Mouse (Mus musculus): ENCODE results near the gene Ccdc33. TPM values are rescaled to one million over a fixed set of nuclear protein-coding genes. Genes with fewer than 3 reads are reported as not detected.

The Ccdc33 gene
- total RNA-seq, 1 experiment from 2014 or later: not detected

DNA sequence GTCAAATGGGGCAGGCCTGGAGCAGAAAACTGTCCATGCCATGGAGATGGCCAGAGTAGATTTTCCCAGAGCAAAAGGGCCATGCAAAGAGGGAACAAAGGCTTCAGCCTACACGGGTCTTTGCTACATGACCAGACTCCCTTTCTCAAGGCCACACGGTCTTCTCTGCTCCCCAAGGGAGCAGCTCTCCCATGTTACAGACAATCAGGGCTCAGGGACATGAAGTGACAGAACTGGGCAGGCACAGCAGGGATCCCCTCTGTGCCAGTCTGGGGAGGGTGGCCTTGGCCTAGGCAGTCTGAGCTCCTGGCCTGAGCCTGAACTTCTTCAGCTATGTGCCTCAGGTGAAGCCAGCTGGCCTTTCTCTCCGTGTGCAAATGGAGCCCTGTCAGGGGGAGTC is 65.1 kb downstream of the Ccdc33 start:
- ATAC-seq (replicated peaks; ENCODE audit: low read depth, poor library complexity, severe bottlenecking): no peak

DNA sequence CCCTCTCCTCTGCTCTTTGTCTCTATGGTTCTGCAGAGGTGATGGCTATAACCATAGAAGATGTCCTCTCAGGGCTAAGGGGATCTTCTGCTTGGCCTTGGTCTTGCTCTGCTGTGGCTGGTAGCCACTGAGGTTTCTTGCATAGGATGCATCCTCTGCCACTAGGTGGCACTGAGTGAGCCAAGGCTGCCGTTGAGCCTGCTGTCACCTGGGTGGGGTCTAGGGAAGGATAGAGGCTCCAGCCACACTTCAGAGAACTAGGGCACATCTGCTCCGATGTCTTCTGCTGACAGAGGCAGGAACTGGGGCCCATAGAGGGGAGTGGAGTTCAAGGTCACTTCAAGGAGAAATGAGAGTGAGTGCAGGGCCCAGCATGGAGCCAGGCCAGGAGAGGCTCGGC is 65.5 kb downstream of the Ccdc33 start:
- peak; percentile 87 for ATAC-seq (replicated peaks; ENCODE audit: low read depth, poor library complexity, severe bottlenecking)

DNA sequence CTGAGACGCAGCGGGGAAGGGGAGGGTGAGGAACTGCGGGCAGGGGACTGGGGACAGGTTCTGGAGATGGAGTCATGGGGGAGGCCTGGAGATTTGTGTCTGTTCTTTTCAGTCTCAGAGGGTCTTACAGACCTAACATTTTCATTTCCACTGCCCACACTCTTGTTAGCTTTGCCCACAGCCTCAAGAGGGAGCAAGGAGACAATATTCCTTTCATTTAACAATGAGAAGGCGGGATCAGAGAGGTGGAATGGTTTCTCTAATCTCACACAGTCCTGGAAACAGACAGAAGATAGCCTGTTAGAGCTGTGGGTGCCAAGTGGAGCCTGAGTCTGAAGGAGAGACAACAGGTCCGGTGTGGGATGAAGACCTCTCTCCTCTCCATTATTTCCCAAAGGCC is 66.7 kb downstream of the Ccdc33 start:
- ATAC-seq (replicated peaks; ENCODE audit: low read depth, poor library complexity, severe bottlenecking): no peak

DNA sequence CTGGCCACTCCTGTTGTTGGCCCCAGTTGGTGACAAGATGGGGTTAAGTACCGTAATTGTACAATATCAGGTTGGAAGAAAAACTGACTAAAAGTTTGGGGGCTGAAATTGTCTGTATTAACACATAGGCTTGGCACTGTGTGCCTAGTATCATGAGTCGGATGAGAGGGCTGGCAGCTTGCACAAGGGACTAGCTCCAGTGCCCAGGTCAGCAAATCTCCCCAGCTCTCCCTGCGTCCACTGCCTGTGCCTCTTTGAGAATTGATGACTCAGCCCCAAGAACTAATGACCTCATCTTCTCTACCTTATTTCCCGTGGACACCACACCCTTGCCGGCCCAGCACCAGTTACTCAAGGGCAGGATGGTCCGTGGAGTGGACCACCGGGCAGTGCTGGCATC is 68.8 kb downstream of the Ccdc33 start:
- no peak for ATAC-seq (replicated peaks; ENCODE audit: low read depth, poor library complexity, severe bottlenecking)

DNA sequence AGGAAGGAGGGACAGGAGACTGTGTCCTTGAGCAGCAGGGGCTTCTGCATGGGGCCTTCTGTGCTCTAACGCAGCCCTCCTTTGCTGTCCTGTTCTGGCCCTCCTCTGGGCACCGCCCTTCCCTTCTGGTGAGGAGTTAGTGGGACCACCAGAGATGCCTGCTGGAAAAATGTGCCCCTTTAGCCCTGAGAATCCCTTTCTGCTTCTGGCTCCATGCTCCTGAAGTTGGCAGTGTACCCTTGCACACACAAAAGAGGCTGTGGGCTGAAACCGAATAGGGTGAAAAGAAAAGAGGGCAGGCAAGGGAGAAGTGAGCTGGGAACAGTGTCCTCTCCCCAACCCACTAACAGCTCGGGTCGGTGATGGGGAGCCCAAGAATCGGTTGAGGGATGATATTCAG is 69.4 kb downstream of the Ccdc33 start:
- ATAC-seq (replicated peaks; ENCODE audit: low read depth, poor library complexity, severe bottlenecking): no peak

DNA sequence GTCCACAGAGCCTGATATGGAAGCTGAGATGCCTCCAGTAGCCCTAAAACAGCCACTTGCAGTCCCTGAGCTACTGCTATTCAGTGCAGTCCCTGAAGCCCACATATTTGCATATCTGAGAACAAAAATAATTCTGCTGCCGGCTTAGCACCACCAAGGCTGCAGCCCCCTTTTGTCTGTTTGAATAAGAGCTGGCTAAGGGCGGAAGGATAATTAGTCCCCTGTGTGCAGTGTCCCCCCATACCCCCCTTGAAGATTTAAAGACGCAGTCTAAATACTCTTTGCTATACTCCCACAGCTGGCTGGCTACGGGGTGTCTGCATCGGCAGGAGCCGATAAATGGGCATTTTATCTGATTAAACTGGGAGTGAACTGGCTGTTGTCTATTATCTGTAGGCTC is 70.0 kb downstream of the Ccdc33 start:
- no peak for ATAC-seq (replicated peaks; ENCODE audit: low read depth, poor library complexity, severe bottlenecking)

DNA sequence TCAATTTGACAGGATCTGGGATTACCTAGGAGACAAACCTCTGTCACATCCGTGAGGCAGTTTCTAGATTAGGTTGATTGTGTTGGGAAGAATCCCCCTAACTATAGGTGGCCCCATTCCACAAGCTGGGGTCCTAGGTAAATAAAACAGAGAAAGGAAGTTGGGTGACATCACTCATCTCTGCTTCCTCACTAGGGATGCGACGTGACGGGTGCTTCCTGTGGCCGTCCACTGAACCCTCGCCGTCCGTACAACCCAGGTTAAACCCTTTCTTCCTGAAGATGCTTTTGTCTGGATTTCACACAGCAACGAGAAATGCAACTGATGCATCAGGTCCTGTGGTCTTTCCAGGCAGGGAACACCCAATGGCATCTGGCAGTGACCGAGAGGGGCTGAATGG is 71.6 kb downstream of the Ccdc33 start:
- ATAC-seq (replicated peaks; ENCODE audit: low read depth, poor library complexity, severe bottlenecking): no peak

DNA sequence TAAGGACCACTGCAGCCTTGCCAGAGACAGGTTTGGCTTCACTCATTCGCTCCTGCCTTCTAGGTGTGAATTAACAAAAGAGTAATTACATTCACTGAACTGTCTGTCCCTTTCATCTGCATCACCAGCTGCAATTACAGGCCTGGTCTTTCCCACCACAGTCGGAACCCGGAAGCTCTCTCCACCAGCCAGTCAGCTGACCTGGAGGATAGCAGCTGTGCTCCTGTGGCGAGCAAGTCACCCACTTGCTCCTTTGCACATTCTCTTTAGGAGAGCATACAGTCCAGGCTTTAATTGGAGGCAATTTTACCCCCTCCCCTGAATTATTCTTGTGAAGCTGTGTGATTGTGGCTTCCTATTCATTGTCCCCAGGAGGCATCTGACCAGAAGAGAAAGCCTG is 73.0 kb downstream of the Ccdc33 start:
- ATAC-seq (replicated peaks; ENCODE audit: low read depth, poor library complexity, severe bottlenecking): 0 out of 2 replicates have a peak, but pooled peaks have one; percentile 25

DNA sequence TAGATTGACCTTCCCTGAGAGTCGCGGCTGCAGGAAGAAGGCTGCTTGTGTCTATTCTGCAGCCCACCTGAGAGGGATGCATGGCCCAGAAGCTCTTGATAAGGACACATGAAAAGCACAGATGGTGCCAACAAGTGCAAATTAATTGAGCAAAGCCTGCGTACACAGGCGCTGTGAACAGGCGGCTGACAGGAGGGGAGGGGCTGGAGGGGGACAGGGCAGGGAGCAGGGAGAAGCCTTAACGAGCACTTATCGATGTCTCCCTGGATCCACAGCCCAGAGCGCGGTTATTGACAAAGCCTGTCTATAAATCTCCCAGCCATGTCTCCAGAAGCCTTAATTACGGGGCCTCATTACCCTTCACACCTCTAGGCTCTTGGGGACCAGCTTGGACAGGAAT is 73.8 kb downstream of the Ccdc33 start:
- ATAC-seq (replicated peaks; ENCODE audit: low read depth, poor library complexity, severe bottlenecking): no peak

DNA sequence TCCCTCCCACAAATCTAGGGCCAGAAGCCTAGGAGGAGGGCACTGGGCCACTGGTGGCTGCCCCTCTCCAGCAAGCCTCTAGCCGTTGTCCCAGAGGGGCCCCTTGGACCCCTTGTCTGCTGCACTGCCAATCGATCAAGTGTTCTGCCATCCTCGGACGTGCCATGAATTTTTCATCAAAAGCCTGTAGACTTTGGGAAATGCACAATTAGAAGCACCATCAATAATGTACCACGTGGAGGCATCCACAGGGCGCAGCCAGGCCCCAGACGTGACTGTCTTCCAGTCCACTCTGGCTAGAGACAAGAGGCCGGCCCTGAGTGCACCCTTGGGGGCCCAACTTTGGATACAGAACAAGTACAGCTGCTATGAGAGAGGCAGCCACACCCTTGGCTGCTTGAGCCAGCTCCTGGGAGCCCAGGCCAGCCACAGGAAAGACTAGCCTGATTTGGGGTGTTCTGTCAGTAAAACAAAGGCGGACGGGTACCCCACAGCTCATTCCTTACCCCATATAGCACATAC is 75.1 kb downstream of the Ccdc33 start:
- no peak for ATAC-seq (replicated peaks; ENCODE audit: low read depth, poor library complexity, severe bottlenecking)

DNA sequence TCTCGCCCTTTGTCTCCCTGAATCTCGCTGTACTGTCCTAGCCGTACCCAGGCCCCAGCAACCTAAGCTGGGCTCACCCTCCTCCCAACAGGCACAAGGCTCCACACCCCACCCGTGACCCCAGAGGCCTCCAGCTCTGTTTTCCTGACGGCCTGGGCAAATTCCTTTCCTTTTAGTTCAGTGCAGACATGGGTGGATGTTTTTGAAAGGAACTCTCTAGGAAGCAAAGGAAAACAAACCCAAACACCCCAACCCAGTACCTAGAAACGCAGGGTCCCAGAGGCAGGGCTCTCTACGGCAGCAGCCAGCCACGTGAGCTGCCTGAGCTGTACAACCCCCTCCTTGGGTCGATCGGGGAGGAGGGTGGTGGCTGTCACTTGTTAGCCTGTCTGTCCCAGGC is 76.2 kb downstream of the Ccdc33 start:
- no peak for ATAC-seq (replicated peaks; ENCODE audit: low read depth, poor library complexity, severe bottlenecking)

DNA sequence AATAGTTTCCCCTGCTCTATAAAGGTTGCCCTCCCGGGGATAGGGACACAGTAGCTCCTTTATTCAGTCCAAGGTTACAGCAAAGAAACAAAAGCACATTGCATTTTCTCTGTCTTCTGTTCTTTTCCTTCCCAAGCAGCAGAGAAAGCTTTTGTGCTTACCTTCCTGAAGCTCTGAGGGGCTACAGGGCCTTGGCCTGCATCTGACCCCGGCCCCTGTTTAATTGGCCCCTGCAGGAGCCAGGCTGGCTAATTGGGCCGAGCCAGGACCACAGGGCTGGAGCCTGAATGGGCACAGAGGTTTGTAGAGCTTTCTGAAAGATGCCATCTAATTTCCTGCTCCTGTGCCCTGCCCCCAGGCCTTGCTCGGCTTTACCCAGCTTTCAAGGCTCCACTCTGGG is 77.6 kb downstream of the Ccdc33 start:
- no peak for ATAC-seq (replicated peaks; ENCODE audit: low read depth, poor library complexity, severe bottlenecking)

DNA sequence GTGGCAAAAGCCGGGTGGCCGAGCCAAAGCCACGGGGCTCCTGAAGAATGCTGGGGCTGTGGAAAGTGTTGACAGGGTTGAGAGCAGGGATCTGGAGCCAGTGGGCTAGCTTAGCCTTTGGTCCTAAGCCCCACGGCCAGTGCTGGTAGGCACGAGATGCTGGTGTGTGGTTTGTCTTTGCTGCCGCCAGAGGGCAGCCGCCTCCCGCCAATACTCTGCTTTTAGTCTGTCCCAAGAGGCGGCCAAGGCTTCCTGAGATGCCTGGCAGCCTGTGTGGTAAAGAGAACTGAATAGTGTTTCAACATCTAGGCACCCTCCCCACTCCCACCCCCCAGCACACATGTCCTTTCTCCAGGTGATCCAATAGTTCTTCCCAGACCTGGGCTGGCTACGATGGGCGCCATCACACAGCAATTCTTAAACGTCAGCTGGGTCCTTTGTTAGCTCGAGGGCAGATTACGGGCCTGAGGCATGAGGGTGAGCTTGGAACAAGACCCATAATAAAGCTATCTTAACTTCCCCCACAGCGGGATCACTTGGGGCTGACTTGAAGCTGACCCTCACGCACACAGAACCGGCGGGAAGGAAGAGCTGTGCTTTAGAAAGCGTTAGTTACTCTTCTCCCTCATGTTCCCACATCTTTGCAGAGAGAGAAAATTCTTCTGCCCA is 80.0 kb downstream of the Ccdc33 start:
- peak; percentile 84 for ATAC-seq (replicated peaks; ENCODE audit: low read depth, poor library complexity, severe bottlenecking)

DNA sequence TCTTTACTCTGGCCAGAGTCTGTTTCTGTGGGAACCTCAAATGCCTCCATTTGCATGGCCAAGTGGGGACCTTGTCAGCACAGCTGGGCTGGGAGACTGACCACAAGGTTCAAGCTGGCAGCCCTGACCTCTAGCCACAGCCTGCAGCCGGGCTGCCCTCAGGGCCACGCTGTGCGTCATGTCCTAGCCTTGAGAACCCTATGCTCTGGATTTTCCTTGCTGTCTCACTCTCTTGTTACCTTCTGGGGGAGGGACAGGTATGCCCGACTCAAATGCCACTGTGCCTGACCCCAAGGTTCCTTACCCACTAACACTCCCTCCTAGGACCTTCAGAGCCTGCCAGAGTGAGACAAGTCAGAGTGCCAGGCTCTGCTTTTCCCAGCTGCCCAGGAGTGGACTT is 81.7 kb downstream of the Ccdc33 start:
- no peak for ATAC-seq (replicated peaks; ENCODE audit: low read depth, poor library complexity, severe bottlenecking)

DNA sequence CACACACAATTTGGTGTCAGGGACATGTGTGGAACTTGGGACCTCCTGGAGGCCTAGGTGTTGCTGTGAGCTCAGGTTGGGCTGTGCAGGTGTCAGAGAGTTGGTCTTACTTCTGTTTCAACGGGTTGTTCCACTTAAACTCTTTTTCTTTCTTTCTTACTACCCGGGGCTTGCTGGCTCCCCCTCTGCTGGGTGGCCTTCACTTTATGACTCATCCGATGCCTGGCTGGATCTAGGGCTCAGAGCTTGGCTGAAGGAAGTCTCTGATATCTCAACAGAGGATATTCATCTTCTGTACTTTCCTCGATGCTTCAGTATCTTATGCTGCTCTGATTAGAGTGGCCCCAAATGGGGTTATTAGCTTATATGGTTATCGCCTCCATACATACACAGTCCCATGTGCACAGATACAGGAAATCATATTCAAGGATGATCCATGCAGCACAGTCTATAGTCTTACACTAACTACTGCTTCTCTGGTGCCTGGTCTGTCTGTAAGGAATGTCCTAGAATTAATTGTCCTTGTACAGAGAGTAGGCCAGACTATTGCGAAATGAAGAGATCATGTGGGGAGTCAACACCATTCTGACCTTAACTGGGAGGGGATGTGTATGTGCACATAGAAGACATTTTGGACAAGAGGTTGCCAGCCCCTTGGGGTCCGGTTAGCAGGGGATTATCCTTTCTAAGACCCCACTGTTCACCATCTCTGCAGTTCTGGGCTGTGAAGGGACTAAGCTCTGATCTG is 82.5 kb downstream of the Ccdc33 start:
- ATAC-seq (replicated peaks; ENCODE audit: low read depth, poor library complexity, severe bottlenecking): no peak

DNA sequence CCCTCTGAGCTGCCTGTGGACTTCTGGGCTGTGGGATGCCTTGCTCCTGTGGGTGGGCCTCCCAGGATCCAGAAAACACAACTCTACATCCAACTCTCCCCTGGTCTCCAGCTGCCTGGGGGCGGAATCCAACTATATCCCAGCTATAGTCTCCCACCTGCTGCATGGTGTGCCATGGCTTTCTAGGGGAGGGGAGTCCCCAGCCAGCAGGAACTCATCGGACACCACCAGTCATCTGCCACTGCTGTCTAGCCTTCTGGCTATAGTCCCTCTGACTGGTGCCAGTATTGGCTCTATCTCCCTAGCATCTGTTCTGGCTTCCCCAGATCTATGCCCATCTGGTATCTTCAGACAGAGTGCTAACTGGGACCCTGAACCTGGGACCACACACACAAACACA is 83.1 kb downstream of the Ccdc33 start:
- no peak for ATAC-seq (replicated peaks; ENCODE audit: low read depth, poor library complexity, severe bottlenecking)

DNA sequence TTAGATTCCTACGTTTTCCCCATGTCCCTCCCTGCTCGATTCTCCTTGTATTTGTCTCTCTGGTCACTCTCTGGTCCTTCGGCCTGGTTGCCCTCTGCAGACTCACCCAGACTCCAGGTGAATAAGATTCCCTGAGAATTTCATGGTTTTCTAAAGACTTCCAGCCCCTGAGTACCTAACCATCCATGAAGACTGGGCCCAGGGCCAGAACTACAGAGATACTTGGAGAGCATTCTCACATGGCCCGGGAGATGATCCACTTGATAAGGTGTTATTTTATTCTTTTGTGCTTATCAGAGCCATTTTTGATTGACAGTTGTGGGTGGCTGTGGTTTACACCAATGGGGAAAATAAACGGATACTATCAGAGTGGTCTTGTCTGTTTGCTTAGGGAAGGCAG is 86.7 kb downstream of the Ccdc33 start:
- ATAC-seq (replicated peaks; ENCODE audit: low read depth, poor library complexity, severe bottlenecking): no peak

DNA sequence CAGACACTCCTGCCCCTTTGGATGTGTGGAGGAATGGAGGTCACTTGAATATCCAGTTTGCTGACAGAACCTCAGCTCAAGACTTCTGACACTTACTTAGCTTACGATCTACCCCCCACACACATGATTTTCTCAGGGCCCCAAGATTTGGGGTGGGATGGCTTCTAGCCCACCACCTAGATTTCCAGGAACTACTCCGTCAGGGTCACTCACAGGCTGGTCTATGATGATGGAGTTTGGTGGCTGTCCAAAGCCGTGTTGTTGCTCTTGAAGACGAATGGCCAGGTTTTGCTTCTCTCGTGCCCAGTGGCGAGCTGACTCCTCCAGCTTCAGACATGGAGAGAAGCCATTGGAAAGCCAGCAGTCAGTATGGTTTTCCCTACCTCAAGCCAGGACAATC is 89.0 kb downstream of the Ccdc33 start:
- ATAC-seq (replicated peaks; ENCODE audit: low read depth, poor library complexity, severe bottlenecking): no peak

DNA sequence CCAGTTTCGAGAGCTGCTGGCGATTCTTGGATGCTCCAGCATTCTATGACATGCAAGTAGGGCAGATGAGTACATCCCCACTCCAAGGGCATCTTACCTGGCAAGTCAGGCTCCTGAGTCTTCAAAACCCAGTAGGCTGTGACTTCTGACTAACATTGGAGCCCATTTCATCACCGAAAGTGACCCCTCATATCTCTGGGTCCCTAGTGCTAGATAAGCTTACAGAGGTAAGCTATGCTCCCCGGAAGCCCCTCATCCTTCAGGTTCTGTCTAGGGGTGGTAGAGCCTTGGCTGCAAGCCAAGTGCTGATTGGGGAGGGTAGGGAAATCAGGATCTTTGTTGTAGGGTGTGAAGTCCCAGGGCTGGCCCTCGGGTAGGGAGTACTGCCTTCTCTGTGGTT is 89.8 kb downstream of the Ccdc33 start:
- ATAC-seq (replicated peaks; ENCODE audit: low read depth, poor library complexity, severe bottlenecking): no peak

DNA sequence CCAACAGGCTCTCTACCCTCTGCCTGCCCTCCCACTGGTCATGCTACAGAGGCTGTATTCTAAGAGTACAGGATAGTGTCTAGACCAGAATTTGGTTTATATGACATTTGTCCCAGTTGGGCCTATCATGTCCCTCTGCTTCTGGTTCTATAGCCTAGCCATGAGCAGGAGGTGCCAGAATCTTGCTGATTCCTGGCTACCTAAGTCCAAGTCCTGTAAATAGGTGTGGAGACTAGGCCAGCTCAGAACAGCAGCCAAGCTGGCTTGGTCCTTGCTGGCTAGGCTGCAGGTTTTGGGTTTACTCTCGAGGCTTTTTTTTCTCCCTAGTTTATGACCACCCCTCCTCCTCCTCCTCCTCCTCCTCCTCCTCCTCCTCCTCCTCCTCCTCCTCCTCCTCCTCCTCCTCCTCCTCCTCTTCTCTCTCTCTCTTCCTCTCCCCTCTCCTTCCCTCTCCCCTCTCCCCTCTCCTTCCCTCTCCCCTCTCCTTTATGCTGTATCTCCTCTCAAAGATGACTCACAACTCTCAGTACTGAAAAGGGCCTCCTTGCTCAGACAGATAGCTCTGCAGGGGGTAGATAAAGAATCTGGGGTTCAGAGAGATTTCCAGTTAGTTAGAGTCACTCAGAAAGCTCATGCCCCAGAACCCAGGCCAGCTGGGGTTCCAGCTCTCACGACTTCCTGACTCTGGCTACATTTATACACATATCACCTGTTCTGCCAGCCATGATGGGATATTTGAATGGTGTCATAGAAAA is 91.0 kb downstream of the Ccdc33 start:
- no peak for ATAC-seq (replicated peaks; ENCODE audit: low read depth, poor library complexity, severe bottlenecking)

DNA sequence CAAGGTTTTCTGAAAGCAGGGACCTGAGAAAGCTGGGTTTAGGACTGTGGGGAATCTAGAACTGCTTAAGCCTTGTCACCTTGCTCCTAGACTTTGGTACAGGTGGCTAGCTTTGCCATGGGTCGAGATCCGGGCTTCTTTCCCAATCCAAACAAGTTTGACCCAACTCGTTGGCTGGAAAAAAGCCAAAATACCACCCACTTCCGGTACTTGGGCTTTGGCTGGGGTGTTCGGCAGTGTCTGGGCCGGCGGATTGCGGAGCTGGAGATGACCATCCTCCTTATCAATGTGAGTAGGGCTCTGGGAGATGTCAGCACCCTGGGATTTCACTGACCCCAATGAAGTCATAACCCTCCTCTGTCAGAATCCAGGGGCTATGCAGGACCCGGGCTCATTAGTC is 92.6 kb downstream of the Ccdc33 start:
- ATAC-seq (replicated peaks; ENCODE audit: low read depth, poor library complexity, severe bottlenecking): no peak

All from common myeloid progenitor, adult 5-6 weeks (primary cell).